Mouse (Mus musculus) forelimb bud, embryonic 11.5 days (tissue): ENCODE data around the gene Ttc30a1.
A peak's percentile ranks its signal among the peaks of the same experiment; 100 is the strongest.
"Not testable (repeated sequence)": the region's sequence is repeated elsewhere in the genome, so short reads cannot be mapped to it uniquely, and the experiment has no call there.

ENCODE experiments used
- DNase-seq: peaks from one replicate; pipeline ENCODE4 v3.0.0-alpha.2; 2012; ENCODE audit warnings: low read depth, low spot score

Gene Ttc30a1

DNA sequence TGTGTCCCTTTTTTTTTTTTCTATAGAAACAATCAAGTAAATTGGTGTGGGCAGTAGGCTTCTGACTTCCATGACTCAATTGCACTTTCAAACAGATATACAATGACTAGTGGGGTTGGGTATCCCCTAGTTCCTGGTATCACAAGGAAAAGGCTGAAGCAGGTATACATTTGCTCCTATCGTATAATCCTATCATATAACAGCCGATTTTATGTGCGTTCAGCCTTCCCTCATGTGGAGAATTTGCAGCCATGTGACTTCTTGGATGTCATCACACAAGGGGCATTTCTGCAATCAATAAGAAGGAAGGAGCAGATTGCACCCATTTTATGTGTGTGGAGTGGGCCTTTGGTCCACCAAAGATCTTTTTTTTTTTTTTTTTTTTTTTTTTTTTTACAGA, 1.3 kb upstream of the Ttc30a1 start:
- no peak for DNase-seq

GRCm38 (mm10) chr2:75982626-75983025, 859 bp upstream of the Ttc30a1 start:
- DNase-seq = no peak

GRCm38 (mm10) chr2:75980933-75981439, 781 bp downstream of the Ttc30a1 start:
- not testable (repeated sequence) for DNase-seq

DNA sequence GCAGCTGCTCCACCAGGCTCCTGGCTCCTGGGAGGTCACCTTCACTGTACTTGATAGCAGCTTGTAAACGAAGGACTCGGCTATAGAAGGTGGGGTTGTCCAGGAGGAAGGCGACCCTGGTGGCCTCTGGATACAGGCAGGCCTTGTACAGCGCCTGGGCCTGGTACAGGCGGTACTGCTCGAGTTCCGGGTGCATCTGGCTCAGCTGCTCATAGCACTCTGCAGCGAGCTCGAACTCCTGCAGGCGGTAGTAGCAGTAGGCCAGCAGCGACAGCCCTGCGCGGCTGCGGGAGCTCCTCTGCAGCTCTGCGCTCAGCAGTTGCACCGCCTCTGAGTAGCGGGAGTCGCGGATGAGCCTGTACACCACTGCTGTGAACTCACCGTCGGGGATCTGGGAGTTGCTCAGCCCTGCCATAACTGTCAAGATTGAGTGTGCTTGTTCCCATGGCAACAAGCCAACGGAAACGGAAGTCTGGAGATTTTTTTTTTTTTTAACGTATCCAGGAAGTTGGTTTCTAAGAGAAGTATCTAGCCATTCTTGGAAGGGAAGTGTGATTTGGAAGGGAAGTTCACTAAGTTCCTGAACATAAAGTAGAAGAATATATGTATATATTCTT, 3.9 kb downstream of the Ttc30a1 start, which contains the start of gene Ttc30a2:
Ttc30a2 (minus strand) TSS at position 419 of the 617 bp plus-strand sequence.
- not testable (repeated sequence) for DNase-seq

DNA sequence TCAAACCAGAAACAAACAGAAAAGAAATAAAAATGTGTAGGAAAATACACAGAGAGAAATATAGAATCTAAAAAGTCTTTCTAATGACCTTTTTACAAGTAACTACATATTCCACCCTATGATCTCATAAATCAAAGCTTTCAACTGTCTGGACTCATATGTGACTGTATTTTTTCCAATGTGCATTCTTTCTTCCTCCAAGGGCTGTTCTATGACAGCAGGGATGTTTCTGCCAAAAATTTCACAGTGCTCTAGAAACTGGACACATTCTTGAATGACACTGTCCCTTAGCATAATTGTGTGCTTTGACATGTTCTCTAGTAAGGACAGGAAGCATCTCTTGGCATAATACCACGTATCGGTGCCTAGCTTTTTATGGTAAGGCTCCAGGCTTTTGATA, 5.7 kb downstream of the Ttc30a1 start:
- DNase-seq = not testable (repeated sequence)

- no peak for DNase-seq
These were observed 7.6 kb downstream of the Ttc30a1 start for GRCm38 (mm10) chr2:75974131-75974530.

GRCm38 (mm10) chr2:75964972-75965371, 16.8 kb downstream of the Ttc30a1 start:
- DNase-seq = peak; percentile 64

GRCm38 (mm10) chr2:75964512-75964911, 17.3 kb downstream of the Ttc30a1 start:
- peak; percentile 74 for DNase-seq

DNA sequence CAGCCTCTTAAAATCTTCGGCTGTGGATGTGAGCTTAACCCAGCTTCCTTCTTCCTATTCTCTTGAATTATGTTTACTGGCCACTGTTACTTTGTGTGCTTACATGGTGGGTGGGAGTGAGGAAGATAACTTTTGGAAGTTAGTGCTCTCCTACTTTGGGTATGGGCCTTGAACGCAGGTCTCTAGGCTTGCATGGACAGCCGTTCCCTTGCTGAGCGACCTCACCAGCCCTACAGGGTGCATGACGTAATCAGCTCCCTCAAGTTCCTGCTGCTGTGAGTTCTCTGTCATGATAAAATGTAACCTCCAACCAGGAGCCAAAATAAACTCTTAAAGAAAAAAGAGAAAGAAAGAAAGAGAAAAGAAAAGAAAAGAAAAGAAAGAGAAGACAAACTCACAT, 17.7 kb downstream of the Ttc30a1 start:
- no peak for DNase-seq

DNA sequence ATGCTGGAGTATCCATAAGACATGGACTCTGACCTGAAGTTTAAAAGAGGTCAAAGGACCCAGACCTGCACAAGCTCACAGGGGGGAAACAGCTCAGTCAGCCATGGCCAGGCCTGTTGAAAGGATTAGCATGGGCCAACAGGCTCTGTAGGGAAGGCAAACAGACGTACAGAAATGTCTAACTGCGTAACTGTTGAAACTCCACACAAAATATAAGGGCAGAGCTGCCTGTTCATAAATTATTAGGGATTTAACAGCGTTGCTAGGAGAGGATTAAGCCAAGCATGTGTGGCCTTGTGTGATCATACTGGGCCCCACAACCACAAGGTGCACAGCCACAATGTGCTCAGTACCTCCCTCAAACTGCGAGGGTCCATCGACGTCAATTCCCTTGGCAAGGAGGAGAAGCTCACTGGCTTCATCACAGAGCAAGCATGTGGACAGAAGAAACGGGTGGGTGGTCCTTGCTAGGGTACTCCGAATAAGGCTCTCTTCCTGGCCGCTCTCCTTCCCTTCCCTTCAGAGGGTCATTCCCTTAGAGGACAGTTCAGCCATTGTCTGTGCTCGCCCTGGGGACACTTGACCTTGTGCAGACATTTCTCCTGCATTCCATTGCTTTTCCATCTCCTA, 18.4 kb downstream of the Ttc30a1 start:
- no peak for DNase-seq

DNA sequence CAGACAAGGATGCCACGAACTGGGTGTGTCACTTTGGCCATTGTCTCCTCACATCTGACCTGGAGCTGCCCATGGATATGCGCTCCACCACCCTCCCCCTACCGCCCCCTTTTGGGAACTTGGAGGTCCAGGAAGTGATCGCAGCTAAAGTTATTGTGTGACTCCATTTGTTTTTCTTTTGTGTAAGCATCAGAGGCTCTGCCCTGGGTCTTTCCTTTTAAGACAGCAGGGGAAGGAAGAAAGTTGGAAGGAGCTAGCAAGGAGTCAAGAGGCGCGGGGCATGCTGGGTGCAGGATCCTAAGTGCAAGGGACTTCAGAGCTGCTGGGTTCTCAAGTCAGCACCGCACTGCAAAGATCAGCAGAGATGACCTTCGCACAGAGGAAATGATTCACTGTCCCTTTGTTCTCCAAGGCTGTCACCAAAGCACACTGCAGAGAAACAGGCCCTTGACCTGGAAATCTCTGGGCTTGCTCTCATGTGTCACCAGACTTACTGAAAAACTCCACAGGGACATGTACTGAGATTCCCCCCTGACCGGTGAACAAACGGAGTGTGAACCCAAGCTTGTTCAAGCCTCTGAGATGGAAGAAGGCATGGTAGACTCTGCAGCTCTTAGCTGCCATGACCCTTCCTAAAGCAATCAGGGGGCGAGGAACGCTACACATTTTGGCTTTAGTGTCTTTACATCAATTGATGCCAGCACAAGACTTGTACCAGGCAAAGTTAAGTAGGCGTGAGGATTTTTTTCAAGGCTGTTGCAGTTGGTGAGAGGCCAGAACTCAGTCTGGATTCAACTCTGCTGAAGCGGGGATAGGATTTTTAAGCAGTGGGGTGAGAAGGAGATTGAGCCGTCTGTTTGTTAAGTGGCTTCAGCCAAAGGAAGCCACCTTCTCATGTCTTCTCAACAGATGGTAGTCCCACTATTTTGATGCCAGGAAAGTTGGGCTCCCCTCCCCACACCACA, 21.1 kb downstream of the Ttc30a1 start:
- no peak for DNase-seq

DNA sequence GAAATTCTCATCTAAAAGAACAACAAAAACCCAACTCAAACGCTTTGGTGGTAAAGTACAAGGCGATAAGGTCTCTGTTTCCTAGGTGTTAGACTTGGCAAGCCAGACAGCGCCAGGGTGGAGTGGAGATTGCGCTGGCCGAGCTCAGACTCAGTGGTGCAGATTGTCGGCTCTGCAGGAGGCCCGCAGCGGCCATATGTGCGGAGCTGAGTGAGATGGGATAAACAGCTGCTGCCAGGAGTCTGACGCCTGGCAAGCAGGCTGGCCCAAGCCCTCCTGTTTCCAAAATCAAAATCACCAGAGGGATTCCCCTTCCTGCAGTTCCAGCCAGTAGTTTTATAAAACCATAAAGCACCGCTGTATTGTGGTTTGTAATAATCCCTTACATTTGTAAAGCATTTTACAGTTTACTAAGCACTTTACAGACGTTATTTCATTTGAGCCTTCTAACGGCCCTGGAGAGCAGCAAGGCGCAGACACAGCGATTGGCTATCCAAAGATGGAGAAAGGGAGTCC, 21.9 kb downstream of the Ttc30a1 start:
- peak; percentile 79 for DNase-seq

GRCm38 (mm10) chr2:75959183-75959849, 22.5 kb downstream of the Ttc30a1 start:
- DNase-seq = peak; percentile 70

- DNase-seq = no peak
These were observed 26.1 kb downstream of the Ttc30a1 start for GRCm38 (mm10) chr2:75955709-75956108.

GRCm38 (mm10) chr2:75953320-75953719, 28.4 kb downstream of the Ttc30a1 start:
- no peak for DNase-seq

- DNase-seq = peak; percentile 51
These were observed 31.1 kb downstream of the Ttc30a1 start for GRCm38 (mm10) chr2:75950685-75951084.

GRCm38 (mm10) chr2:75938117-75939063, 43.4 kb downstream of the Ttc30a1 start, which contains the start of gene Ttc30b:
Gene Ttc30b, minus strand, starts transcription at chr2:75938585.
- DNase-seq = peak; percentile 85

DNA sequence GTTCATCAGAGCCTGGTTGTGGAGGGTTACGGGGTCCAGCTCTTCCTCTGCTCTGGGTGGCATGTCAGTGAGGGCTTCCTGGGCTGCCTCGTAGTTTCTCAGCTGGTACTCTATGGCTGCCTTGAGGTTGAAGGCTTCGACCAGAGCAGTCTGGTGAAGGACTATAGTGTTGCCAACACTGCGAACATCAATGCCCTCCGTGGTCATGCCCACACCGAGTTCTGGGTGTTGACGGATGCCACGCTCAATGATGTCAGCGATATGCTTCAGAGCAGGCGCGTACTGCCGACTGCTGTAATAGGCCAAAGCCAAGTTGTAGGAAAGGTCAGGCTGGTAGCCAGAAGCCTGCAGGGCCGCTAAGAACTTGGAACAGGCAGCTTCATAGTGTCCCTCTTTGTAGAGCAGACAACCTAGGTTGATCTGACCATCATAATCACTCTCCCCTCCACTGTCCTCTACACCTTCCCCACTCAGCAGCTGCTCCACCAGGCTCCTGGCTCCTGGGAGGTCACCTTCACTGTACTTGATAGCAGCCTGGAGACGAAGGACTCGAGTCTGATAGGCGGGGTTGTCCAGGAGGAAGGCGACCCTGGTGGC, 44.1 kb downstream of the Ttc30a1 start:
- not testable (repeated sequence) for DNase-seq

GRCm38 (mm10) chr2:75936685-75937084, 45.1 kb downstream of the Ttc30a1 start:
- not testable (repeated sequence) for DNase-seq
